Mouse (Mus musculus) myocyte (in vitro differentiated cells): ENCODE results near the gene Mapk14.

Experiments used
- E2F4 ChIP-seq: IDR thresholded peaks from one replicate; pipeline ENCODE4 v1.6.1; 2011; ENCODE audit warnings: mild to moderate bottlenecking, control low read depth, moderate library complexity; ENCODE audit not compliant: insufficient read depth
- POLR2A ChIP-seq: IDR thresholded peaks from one replicate; pipeline ENCODE4 v1.6.1; 2011; ENCODE audit warnings: low read depth, mild to moderate bottlenecking, control low read depth, moderate library complexity; ENCODE audit not compliant: insufficient read length
- REST ChIP-seq: IDR thresholded peaks from one replicate; pipeline ENCODE4 v1.6.1; 2011; ENCODE audit warnings: mild to moderate bottlenecking, control low read depth, moderate library complexity; ENCODE audit not compliant: insufficient read depth, insufficient read length
- USF1 ChIP-seq: IDR thresholded peaks from one replicate; pipeline ENCODE4 v1.6.1; 2011; ENCODE audit warnings: low read depth, mild to moderate bottlenecking, control low read depth, moderate library complexity

DNA sequence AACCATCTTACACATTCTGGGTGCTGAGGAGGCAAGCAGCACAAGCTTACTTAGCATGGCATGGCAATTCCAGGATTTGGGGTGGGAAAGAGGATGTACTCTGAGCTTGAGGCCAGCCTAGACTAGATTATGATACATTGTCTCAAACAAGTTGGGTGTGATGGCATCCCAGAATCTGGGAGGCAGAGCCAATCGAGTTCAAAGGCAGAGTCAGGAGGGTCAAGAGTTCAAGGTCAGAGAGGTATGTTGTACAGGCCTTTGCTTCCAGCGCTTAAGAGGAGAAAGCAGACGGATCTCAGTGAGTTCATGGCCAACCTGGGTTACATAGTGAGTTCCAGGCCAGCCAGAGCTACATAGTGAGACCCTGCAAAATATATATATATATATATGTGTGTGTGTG, 44.9 kb upstream of the Mapk14 start:
- TF ChIP-seq POLR2A (no peak), E2F4 (no peak), REST (no peak), USF1 (no peak)
